Mouse (Mus musculus) hindlimb bud, embryonic 11.5 days (tissue): ENCODE measurements at regions not wholly inside any gene's neighbourhood (a gene's known extent, or its start where the extent isn't known, plus 50 kb on each side); places are given as distances from the start of the nearest gene placed in this dataset.

Experiments
- DNase-seq: peaks from one replicate; pipeline ENCODE4 v3.0.0-alpha.2; 2012; ENCODE audit warnings: low read depth, low spot score; ENCODE audit errors: extremely low spot score

GRCm38 (mm10) chr1:40907813-40908212, 102.4 kb downstream of the Tmem182 start:
- no peak for DNase-seq

DNA sequence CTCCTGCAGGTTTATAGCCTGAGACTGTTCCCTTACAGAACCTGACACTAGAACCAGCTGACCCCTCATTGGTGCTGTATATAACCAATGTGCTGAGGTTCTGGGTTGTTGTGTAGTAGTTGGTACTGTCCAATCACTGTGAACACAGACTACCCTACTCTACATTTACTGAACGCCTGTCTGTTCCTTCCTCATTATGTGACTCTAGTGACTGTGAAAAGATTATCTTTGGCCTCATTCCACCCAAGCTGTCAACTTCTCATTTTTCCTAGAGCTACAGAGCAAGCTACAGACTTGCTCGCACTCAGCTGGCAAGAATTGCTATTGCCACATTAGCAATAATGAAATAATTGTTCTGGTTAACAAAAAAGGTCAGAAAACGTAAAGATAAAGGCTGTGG, 108.2 kb downstream of the Tmem182 start:
- DNase-seq: no peak

- no peak for DNase-seq
Observed at GRCm38 (mm10) chr1:40924271-40924670, 118.9 kb downstream of the Tmem182 start.

- no peak for DNase-seq
Observed at GRCm38 (mm10) chr1:40924780-40925179, 119.4 kb downstream of the Tmem182 start.

GRCm38 (mm10) chr1:40931374-40931773, 126.0 kb downstream of the Tmem182 start:
- no peak for DNase-seq

DNA sequence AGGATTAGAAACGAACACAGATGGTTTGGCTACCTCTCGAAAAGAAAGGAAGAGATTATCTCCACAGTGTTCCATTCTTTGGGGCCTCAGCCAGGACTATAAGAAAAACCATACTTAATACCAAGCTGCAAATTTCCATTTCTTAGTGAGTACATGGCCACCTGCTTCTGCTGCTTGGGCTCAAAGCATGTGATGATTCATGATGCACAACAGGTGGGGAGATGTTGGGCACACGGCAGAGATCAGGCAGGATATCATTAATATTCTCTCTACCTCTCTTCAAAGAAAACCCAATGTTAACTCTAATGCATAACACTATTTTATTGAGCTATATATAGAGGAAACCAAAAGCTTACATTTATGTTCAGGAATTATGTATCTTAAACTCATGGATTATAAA, 131.3 kb downstream of the Tmem182 start:
- no peak for DNase-seq

- DNase-seq: no peak
Observed at GRCm38 (mm10) chr1:40942751-40943150, 137.3 kb downstream of the Tmem182 start.

DNA sequence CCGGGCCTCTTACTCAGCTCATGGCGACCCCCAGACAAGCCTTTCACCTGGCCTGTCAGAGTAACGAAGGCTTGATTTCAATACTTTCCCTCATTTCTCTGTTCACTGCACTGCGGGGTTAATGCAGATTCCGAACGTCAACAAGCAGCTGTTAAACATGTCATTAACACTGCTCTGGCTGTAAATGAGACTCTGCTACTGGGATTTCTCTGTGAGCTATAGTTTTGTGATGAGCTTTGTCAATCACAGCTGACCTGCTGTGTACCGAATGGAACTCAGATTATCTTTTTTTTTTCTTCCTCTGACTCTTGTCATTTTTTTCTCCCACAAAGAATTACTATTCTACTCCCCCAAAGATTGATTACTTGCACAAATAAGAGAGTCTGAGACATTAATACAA, 137.8 kb downstream of the Tmem182 start:
- DNase-seq: no peak

DNA sequence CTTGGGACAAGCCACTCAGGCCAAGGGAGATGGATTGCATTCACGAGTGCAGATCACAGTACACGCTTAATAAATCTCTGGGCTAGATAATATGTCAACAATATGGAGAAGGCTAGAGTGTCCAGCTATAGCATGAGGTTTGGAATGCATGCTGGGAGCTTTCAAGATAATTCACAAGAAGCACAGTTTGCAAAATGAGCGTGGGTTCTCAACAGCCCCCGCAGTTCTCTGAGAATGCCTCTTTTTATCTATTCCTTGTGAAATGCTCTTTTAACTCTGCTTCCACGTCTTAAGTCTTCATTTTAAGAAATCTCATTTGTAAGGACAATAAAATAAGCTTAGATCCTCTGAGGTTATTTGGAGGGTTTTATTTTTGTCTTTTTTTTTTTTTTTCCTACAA, 145.2 kb downstream of the Tmem182 start:
- no peak for DNase-seq

DNA sequence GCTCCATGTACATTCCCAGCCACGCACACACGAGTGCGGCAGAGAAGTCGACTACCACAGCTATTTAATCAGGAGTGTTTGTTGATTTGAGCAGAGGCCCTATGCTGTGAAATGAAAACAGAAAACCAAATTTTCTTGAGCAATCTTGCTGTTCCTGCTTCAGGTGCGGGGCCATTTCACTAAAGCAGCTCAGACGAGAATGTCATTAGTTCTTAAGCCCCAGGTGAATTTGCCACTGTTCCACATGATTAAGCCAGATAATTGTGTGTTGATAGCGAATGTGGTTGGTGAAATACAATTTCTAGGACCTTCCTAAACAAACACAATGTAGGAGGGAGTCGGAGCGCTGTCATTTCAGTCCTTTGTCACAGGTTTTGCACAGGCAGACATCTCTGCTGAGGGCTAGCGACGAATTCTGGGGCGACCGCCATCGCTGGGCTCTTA, 149.3 kb downstream of the Tmem182 start:
- no peak for DNase-seq

DNA sequence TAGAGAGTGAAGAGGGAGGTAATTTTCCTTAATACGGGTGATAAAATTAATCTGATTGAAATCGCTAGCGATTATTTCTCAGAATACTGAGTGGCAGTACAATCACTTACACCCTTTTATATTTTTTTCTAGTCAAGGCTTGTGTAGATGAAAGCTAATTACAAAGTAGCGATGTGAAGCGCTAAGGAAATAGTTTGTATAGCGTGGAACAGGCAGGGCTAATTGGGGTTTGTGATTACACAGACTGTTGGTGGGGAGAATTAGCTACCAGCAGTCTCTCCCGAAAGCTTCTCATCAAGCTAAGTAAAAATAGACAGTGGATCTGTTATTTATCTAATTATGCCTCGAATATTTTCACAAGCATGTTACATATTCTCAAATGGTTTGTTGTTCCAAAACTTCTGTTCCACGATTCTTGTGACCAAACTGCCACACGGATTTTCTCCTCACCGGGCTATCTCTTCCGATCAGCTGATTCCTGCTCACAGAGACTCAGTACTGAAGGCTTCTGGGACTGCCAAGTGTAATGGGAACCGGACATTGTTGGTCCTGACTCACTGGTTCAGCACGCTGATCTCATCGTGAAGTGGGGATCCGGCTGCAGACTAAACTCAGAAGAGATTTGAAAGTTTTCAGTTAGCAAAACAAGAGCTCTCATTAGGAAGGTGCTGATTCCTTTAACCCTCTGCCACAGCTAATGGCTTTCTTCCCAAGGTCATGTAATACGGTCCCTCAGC, 162.5 kb downstream of the Tmem182 start:
- DNase-seq: no peak

- DNase-seq: no peak
Observed at GRCm38 (mm10) chr1:40983762-40984161, 178.4 kb downstream of the Tmem182 start.

GRCm38 (mm10) chr1:40993327-40993726, 187.9 kb downstream of the Tmem182 start:
- DNase-seq: no peak

DNA sequence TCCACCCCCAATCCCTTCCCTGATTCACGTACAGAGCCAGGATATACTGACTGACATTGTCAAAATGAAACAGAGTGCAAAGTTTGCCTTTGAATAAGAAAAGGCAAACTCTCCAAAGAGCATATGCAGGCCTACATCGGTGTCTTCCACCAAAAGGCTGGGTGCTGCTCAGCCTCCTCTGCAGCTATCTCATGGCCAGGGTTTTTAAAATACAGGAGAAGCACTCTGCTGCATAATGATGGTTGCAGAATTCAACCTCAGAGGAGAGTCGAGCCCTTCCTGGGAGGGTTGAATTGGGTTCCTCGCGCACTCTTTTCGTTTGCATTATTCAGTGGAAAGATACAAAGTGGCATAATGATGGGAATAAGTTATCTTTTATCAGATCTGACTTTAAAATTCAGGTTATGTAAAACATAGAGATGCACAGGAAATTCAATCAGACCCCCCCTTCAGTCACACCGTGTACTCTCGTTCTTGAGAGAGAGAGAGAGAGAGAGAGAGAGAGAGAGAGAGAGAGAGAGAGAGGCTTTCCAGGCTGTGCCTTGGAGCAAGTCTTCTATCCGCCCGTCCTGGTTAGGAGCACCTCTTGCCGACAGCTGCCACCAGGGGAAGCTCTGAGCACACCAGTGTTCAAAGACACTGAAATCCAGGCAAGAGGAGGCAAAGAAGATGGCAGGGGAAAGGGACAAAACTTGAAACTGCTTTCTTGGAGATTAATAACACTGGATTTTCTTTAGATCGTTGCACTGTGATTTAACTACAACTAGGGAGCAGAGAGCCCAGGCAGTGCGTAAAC, 196.0 kb downstream of the Tmem182 start:
- no peak for DNase-seq

GRCm38 (mm10) chr1:41002006-41002405, 196.6 kb downstream of the Tmem182 start:
- DNase-seq: no peak

- no peak for DNase-seq
Observed at GRCm38 (mm10) chr1:41026943-41027342, 221.5 kb downstream of the Tmem182 start.

DNA sequence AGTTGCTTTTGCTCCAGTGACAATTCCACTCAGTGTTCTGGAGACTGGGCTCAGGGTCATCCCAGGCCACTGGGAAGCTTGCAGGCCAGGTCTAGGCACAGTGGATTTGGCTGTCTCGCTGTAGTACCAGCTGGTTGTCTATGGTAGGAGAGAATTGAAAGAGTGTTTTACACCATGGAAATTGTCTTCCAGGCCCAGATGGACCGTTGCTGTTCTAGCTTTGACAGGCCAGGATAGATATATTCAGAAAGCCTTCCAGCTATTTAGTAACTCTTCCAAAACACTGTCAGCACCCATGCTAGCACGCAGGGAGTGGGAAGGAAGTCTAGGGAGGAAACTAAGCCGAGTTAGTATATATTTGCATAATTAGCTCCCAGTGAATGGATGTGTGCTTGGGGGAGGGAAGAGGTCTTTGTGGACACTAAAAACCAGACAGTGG, 222.2 kb downstream of the Tmem182 start:
- DNase-seq: no peak

GRCm38 (mm10) chr1:41028021-41028420, 222.6 kb downstream of the Tmem182 start:
- no peak for DNase-seq

DNA sequence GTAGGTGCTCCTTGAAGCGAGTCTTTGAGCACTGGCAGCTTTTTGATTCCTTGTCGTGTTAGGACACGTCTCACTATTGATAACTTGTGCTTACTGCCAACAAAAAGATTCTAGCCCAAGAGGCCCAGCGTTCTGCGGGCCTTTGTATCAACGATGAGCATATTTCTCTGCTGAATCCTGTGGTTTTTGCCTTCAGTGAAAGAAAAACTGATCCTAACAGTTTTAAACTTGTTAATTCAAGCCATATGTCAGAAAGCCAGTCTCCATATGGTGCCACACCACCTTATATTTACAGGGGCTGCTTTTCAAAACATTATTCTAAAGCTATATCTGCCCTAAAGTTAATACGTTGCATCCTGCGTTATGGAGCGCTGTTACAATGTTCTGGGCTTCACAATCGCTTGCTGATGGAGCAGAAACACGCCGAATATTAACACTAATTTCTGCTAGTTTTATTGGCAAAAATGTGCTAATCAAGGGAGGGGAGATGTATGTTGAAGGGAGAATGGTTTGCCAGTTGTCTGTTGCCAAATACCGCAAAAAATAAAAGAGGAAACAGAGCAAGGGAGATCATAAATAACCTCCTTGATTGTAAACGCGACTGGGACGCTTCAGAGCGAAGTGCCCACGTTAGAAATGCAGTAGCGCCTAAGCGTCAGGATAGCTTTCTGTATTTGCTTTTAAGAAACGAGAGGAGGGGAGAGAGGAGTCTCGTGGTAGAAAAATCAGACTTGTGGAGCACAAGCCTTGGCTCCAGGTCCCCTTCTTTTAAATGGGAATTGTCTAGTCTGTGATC, 229.9 kb downstream of the Tmem182 start:
- peak; percentile 26 for DNase-seq

GRCm38 (mm10) chr1:41036940-41037339, 231.5 kb downstream of the Tmem182 start:
- peak; percentile 14 for DNase-seq

- no peak for DNase-seq
Observed at GRCm38 (mm10) chr1:41054426-41054955, 249.1 kb downstream of the Tmem182 start.
